Mouse (Mus musculus): ENCODE measurements around the gene Sfmbt1.

Gene Sfmbt1

GRCm38 (mm10) chr14:30826174-30827140 is 111.8 kb downstream of the Sfmbt1 start:
- peak; percentile 16 for DNase-seq

- DNase-seq: no peak
Observed at GRCm38 (mm10) chr14:30827480-30827879, 112.8 kb downstream of the Sfmbt1 start.

DNA sequence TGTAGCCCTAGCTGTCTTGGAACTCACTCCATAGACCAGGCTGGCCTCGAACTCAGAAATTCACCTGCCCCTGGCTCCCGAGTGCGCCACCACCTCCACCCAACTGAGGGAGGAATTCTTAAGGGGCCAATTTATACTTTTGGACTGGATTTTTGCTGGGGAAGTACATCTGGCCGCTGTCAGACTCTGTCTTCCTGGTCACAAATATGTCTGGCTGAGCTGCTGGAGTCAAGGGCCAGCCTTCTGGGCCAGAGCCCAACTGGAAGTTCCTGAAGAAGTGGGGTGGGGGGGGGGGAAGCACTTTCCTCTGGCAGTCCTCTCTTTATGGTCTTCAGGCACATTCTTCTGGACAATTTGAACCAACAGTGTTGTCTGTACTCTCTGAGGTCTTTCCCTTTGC is 113.4 kb downstream of the Sfmbt1 start:
- DNase-seq: no peak

- no peak for DNase-seq
Observed at GRCm38 (mm10) chr14:30828635-30829460, 114.2 kb downstream of the Sfmbt1 start.

DNA sequence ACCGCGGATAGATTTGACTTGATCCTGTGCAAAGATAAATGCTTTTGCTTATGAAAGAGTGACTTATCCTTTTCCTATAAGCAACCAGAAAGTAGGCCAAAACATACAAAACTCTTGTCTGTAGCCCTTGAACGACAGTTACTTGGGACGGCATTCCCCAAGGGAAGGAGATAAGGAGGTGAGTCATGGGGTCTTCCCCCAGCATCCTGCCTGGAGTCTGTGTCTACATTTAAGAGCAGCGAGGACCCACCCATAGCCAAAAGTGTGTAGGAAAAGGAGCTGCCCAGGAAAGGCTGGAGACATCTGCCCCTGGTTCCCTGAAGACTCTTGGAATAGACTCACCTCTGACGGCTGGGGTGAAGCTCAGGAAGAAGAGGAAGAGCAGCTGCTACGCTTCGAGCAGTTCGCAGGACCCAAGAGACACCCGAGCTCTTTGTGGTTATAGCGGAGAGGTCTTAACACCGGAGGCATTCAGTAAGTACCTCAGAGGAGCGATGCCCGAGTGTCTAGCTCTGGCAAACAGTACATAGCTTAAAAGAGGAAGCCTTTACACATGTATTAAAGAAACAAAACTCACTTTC is 122.9 kb downstream of the Sfmbt1 start:
- no peak for DNase-seq

DNA sequence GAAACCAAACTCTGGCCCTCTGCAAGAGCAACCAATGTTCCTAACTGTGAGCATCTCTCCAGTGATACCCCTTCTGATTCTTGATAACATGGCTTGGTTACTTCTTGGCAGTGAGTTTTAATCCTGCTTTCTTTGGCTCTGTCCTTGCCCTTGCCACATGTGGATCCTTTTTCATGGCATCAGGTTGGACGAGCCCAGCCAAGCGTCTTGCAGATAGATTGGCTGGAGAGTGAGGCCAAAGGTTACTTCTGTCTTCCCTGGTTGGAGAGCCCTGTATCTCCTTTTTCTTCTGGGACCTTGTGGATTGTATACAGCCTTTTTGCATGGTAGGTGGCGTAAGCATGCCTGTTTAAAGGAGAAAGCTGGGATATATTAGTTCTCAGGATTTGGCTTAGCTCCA is 129.1 kb downstream of the Sfmbt1 start:
- DNase-seq: no peak

GRCm38 (mm10) chr14:30850504-30850903 is 135.9 kb downstream of the Sfmbt1 start:
- DNase-seq: no peak

GRCm38 (mm10) chr14:30852325-30852724 is 137.7 kb downstream of the Sfmbt1 start:
- no peak for DNase-seq

DNA sequence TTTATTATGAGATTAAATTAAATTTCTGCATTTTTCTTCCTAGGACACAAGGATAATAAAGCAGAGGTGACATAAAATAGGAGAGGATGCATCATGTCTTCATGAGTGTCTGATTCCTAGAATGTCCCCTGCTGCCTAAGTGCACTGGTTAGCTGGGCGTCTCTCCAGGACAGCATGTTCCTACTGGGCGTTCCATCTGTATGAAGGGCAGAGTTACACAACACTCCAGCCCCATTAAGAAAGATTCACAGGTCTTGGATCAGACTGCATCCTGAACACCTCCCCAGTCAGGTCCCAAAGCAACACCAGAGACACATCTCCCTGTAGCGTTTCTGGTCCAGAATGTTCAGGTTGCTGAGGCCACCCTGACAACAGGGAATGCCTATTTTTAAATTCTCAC is 140.7 kb downstream of the Sfmbt1 start:
- DNase-seq: no peak

- no peak for DNase-seq
Observed at GRCm38 (mm10) chr14:30856885-30857507, 142.3 kb downstream of the Sfmbt1 start.

DNA sequence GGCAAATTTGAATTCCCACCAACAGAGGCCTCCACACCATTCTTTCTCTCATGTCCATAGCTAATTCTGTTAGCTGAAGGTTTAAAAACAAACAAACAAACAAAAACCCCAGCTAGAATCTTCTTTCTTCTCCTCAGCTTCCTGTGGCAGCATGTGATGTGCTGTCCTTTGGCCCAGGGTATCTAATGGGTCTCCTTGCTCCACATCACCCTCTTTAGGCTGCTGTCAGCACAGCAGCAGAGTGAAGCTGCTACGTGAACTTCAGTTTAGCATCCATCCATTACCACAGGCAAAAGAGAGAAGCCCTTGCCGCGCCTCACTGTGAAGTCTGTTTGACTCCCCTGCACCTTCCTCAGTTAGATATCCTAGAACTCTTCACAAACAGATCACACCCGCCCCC is 143.3 kb downstream of the Sfmbt1 start:
- no peak for DNase-seq

- DNase-seq: no peak
Observed at GRCm38 (mm10) chr14:30861421-30862125, 146.9 kb downstream of the Sfmbt1 start.

GRCm38 (mm10) chr14:30862368-30862767 is 147.7 kb downstream of the Sfmbt1 start:
- DNase-seq: no peak

- DNase-seq: peak in 1 of 2 experiments; percentile 4
Observed at GRCm38 (mm10) chr14:30865311-30865710, 150.7 kb downstream of the Sfmbt1 start.

GRCm38 (mm10) chr14:30867042-30867441 is 152.4 kb downstream of the Sfmbt1 start:
- peak; percentile 73 for DNase-seq

- no peak for DNase-seq
Observed at GRCm38 (mm10) chr14:30868826-30869225, 154.2 kb downstream of the Sfmbt1 start.

GRCm38 (mm10) chr14:30869391-30869801 is 154.7 kb downstream of the Sfmbt1 start:
- DNase-seq: no peak

DNA sequence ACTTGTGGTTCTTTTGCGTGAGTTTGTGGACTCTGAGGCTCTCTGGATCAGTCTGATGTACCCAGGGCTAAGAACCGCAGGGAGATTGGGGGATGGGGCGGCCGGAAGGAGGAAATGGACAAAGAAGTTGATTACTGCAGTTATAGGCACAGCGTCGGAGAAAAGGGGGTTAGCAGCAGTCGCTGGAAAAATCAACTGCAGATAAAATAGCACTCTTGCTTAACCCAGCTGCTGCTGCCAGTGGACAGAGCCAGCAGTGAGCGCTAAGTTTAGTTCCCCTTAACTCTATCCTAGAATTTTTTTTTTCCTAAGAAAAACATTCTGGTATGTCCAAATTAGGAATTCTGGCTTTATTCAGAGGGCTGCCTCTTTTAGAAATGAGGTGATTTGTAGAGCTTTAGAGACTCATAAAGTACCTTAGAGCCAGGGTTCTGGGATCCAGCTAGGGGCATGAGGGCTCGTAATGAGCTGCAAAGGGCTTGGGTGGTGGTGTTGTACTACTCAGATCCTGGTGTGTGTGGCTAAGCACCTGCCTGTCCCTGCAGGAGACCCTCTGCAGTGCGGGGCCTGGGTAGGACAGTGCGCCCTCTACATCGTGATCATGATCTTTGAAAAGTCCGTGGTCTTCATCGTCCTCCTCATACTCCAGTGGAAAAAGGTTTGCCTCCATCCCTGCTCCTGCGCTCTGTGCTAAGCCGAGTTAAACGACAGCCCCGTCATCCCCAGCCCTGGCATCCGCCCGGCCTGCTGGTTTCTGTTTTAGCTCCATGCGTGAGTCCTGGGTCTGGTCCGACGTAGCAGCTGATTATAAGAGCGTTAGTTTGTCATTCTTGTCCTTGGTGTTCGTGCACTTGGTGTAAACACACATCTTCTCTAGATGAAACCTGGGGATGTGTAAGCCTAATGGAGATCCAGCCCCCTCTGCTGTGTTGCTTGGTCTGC is 155.8 kb downstream of the Sfmbt1 start:
- DNase-seq: no peak

Data from B cell, adult 2 months (primary cell).